Mouse (Mus musculus) ovary, postnatal 10 days (tissue): ENCODE results near the gene Gng2.

Experiments used
- DNase-seq: peaks from one replicate; pipeline ENCODE4 v3.0.0; 2022; ENCODE audit warnings: low spot score

The Gng2 gene

DNA sequence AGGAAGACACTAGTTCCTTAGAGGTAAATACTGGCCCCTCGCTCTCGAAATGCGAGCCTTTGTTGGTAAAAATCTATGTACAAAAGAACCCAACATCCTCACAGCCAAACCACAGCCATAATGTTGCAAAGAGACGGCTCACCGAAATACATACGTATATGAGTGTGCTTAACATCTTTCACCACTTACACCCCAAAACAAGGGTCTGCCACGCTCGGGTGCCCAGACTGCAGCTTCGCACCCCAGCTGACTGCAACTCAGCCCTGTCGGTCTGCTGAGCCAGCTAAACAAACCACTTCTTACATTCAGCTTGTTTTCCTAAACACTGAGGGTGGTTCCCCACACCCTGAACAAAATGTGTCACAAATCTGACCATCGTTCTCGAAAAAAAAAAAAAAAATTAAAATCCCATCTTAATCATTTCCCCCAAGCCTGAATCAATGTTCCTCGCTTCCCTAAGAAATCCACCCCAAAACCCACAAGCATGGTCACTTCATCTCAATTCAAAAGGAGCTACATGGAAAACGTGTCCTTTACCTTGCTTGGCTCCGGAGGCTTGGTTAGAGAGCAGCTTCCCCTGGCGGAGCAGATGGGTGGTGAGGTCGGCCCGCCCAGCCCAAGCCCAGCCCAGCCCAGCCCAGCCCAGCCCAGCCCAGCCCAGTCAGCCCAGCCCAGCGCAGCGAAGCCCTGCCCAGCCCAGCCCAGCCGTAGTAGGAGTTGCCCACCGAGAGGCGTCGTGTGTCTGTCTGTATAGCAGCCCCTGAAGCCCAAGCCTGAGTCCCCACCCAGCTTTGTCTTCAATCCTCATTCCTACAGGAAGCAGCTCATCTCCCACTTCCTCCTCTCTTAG is 781 bp downstream of the Gng2 start:
- peak; percentile 15 for DNase-seq

DNA sequence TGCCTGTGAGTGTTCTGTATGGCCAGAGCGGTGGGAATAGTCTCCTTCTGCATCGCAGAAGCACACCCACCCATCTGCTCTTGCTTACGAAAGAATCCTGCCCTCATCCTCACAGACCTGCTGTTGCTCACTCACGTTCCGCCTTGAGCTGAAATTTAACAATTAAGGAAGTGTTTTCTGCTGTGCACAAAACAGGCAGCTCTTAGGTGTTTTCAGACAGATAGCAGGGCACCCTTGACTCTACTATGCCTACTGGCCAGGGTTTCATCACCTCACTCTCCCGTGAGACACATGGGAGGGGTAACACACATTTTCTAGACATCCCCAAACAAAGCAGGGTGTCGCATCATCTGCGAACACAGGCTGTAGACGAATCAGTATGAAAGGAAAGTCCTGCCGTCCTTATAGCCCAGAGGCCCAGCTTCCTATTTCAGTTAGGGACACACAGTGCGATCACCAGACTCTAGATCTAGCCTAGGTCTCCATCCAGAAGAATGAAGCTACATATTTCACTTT is 2.4 kb downstream of the Gng2 start:
- no peak for DNase-seq

DNA sequence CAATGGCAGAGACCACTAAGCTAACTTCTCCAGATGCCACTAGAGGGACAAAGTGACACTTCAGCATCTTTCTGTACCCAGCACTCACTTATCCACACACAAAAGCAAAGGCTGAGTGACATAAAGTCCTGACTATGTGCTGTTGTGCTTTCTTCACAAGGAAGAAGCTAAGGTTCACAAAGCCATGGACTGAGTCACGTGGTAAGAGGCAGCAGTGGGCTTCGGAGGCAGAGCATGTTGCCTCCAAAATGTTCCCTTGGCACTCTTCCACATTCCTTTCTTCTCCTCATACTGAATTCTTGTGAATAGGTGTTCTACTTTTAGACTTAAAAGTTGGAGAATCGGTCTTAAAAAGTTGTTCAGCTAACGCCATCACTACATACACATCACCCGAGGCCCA is 3.0 kb downstream of the Gng2 start:
- DNase-seq, result no peak

- DNase-seq, result no peak
These were observed 5.0 kb downstream of the Gng2 start for GRCm38 (mm10) chr14:19972316-19973029.

DNA sequence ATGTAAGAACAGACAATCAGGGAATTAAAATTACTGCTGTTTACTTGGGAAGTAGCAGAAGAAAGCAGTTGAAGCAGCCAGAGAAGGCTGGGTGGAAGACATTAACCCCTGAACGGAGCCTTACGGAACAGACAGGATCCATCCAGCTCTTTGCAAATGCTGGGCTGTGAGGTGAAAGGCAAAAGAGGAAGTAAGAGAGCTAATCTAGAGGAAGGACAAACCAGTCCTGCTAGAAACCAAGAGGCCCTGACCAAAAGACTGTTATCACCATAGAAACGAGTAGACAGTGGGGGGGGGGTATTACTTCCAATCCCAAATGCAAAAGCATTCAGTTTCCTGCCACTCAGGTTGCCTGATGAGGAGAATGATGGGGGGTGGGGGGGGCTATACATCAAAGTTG is 6.6 kb downstream of the Gng2 start:
- no peak for DNase-seq

- no peak for DNase-seq
These were observed 7.2 kb downstream of the Gng2 start for GRCm38 (mm10) chr14:19970106-19970785.

GRCm38 (mm10) chr14:19969566-19969965 is 7.9 kb downstream of the Gng2 start:
- DNase-seq, result no peak

- no peak for DNase-seq
These were observed 8.4 kb downstream of the Gng2 start for GRCm38 (mm10) chr14:19969011-19969521.

- DNase-seq, result no peak
These were observed 9.0 kb downstream of the Gng2 start for GRCm38 (mm10) chr14:19968321-19969010.

- no peak for DNase-seq
These were observed 9.9 kb downstream of the Gng2 start for GRCm38 (mm10) chr14:19967482-19967881.

- DNase-seq, result no peak
These were observed 13.4 kb downstream of the Gng2 start for GRCm38 (mm10) chr14:19963961-19964505.

DNA sequence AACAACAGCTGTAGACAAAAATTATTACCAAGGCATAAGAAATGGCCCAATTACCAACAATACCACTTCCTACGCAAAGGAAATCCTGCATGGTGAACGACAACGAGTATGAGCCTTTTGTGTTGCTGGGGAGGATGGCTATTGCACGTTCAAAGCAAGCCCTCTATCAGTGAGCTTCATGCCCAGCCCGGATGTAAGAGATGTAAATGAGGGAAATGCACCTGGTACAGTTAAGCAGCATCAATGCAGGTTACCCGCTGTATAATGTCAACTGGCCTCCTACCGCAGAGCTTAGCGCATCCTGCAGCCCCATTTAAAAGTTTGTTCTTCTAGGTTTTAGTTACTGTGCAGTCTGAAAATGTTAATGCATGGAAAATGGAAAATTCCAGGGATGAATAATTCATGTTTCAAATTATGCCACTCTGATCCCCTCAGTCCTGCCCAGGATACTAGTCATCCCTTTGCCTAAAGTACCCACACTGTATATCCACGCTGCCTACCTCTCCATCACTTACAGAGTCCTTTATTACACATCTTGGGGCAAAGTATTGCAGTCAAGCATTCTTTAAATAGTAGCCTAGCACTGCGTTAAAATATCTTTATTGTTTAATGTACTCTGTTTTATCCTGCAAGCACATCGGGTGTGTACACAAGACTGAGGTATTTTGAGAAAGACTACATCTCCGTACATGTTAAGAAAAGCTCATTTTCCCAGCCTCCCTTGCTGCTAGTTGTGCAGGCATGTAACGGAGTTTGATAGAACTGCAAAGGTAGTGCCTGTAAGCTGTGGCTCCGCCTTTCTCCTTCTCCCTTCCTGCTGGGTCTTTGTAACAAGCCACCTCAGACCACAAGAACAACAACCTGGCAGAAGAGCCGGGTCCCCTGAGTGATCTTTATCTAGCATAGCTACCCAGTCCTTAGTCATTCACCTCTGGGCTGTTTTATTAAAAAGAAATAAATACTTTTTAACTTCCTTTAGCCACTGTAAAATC is 15.2 kb downstream of the Gng2 start:
- no peak for DNase-seq

DNA sequence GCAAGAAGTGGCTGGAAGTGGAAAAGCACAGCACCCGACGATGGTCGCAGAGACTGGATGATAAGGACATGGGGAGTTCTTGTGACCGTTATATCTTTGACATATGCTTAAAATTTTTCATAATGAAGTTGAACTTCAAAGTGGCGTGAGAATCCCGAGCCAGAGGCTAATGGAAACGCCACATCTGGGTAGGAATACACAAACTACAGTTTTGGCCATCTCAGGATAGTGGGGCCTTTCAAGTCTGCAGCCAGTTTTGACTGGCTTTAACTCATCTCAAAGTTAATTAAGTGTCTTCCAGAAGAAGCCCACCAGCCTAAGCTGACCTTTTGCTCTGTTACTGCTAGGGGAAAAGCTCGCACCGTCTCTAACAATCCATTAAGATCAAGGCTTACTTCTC is 17.6 kb downstream of the Gng2 start:
- DNase-seq, result no peak

- no peak for DNase-seq
These were observed 22.4 kb downstream of the Gng2 start for GRCm38 (mm10) chr14:19955077-19955476.

DNA sequence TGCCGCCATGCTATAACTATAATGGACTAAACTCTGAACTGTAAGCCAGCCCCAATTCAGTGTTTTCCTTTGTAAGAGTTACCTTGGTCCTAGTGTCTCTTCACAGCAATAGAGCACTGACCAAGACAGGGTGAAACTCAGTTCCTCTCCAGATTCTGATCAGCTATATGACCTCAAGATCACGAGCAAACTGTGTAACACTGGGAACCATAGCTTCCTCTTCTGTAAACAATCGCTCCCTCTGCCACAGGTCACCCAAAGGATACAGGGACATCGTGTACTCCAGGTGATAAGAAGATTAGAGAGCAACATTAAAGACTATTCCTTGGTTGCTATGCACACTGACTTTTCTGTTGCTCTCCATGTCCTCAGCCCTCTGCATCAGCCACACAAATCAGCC is 26.6 kb downstream of the Gng2 start:
- DNase-seq, result no peak

DNA sequence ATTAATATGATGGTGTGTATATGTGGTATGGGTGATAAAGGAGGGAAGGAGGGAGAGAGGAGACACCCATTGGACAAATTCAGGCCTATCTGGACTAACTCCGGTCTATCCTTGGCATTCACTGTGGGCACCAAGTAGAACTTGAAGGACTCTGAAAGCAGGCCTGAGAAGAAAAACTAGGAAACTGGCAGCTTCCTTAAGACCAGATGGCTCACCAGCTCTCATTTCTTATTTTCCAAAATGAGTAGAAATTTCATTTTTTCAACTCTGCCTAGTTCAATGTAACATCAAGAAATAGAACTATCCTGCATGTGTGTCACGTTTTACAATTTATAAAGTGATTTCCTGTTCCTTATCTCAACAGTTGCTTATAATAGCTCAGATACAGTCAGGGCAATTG is 28.0 kb downstream of the Gng2 start:
- DNase-seq, result no peak

- DNase-seq, result no peak
These were observed 31.2 kb downstream of the Gng2 start for GRCm38 (mm10) chr14:19946221-19946620.

DNA sequence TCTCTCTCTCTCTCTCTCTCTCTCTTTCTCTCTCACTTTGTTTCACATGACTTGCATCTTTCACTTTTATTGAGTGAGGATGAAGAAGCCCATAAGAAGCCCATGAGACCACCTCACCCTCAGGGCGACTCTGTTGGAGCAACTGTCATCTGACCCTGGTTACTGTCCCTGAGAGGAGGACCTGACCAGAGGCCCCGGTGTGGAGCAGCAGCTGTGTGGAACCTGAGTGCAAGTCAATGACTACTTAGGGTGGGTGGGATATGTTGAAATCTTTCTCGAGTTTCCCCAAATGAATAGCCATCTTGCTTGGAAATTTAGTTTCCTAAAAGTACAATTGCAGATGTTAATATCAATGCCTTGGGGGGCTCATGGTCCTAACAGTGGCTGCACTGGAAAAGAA is 34.7 kb downstream of the Gng2 start:
- DNase-seq, result no peak

DNA sequence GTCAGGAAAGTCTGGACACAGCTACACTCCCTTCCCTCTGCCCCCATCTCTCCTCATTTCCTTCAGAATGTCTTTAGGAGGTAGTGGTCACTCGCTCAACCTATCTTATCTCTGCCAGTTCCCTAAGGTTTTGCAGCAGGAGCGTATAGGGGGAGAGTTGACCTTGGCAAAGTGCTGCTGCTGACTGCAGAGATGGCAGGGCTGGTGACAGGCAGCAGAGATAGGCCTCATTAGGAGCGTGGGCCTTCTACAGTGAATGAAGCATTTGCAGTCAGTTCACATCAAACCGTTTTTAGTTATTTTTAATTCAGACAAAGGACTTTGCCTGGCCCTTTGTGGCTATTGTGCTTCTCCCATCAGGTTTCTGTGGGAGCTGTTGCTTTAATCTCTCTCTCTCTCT is 35.1 kb downstream of the Gng2 start:
- DNase-seq, result no peak

DNA sequence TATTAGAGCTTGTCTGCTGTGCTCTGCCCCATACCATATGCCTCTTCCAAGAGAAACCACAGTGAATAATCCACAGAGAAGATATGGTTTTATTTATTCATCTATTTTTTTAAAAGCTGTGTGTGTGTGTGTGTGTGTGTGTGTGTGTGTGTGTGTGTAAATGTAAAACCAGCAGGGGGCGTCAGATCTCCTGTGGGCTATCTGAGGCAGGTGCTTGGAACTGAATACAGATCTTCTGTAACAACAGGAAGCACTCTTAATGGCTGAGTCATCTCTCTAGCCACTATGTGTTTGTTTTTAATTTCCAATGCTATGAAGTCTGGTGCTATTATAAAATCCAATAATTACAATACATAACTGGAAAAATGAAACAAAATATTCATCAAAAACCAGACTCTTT is 37.4 kb downstream of the Gng2 start:
- no peak for DNase-seq
